Mouse (Mus musculus) neural tube, embryonic 12.5 days (tissue): Measurements from ENCODE around the gene Hhipl1. TPM values are rescaled to one million over a fixed set of nuclear protein-coding genes. Genes with fewer than 3 reads are reported as not detected.

Experiments
- ATAC-seq: fragments of 200-750 bp; cut with Nextera tagmentation; 2 replicates; pipeline ENCODE4 v1.8.0; 2017; ENCODE audit warnings: low read depth, mild to moderate bottlenecking, moderate TSS enrichment, moderate library complexity; ENCODE audit not compliant: low FRiP score
- H3K27ac ChIP-seq: fragments of 300-500 bp; sonication (generic); 2 replicates; pipeline ENCODE4 v1.5.1; 2016
- H3K27me3 ChIP-seq: fragments of 300-500 bp; sonication (generic); replicated peaks from 2 replicates; pipeline ENCODE4 v1.6.1; 2016; ENCODE audit warnings: mild to moderate bottlenecking
- H3K36me3 ChIP-seq: fragments of 300-500 bp; sonication (generic); 2 replicates; pipeline ENCODE4 v1.6.1; 2016; ENCODE audit warnings: mild to moderate bottlenecking
- H3K4me1 ChIP-seq: fragments of 300-500 bp; sonication (generic); 2 replicates; pipeline ENCODE4 v1.6.1; 2016
- H3K4me2 ChIP-seq: fragments of 300-500 bp; sonication (generic); replicated peaks from 2 replicates; pipeline ENCODE4 v1.6.1; 2016; ENCODE audit warnings: mild to moderate bottlenecking
- H3K4me3 ChIP-seq: fragments of 300-500 bp; sonication (generic); 2 replicates; pipeline ENCODE4 v1.5.1; 2016
- H3K9ac ChIP-seq: fragments of 300-500 bp; sonication (generic); 2 replicates; pipeline ENCODE4 v1.6.1; 2016; ENCODE audit warnings: mild to moderate bottlenecking
- H3K9me3 ChIP-seq: fragments of 300-500 bp; sonication (generic); 2 replicates; pipeline ENCODE4 v1.6.1; 2016; ENCODE audit warnings: mild to moderate bottlenecking
- WGBS: fragments of 180-500 bp; shearing (Covaris S2); methylation state at CpG from one replicate; pipeline ENCODE4 v1.1.7; 2016; 5-methylcytosine and 5-hydroxymethylcytosine counted together
- polyA plus RNA-seq: library from polyadenylated mRNA; unstranded; fragments of >200 nt; fragmentation: Nextera tagmentation; extraction: Ambion mirVana; gene quantifications from 2 replicates; pipeline ENCODE4 v1.2.1, GENCODE M21; 2016

Hhipl1 gene
- polyA plus RNA-seq, 1 experiment from 2014 or later: 2.3 TPM

- H3K9me3 ChIP-seq: no peaks in the 10 kb centered on the region
- no peak for ATAC-seq
- no peak overlapping the region for H3K27ac ChIP-seq
- H3K4me3 ChIP-seq: no peak overlapping the region
- H3K36me3 ChIP-seq: no peaks in the 10 kb centered on the region
- no peak overlapping the region for H3K9ac ChIP-seq
- 79% methylated on average over 17 of the region's 17 CpGs for WGBS
- H3K4me1 ChIP-seq: peaks cover 24% of the 10 kb centered on the region
- H3K4me2 ChIP-seq: no peak overlapping the region
- H3K27me3 ChIP-seq: no peaks in the 10 kb centered on the region
Measured at GRCm38 (mm10) chr12:108372241-108372640, 66.2 kb downstream of the Hhipl1 start.

- 26% methylated on average over 9 of the region's 9 CpGs for WGBS
- ATAC-seq: no peak
- no peaks in the 10 kb centered on the region for H3K36me3 ChIP-seq
- H3K27ac ChIP-seq: no peak overlapping the region
- H3K4me1 ChIP-seq: peaks cover 24% of the 10 kb centered on the region
- H3K9me3 ChIP-seq: no peaks in the 10 kb centered on the region
- H3K27me3 ChIP-seq: no peaks in the 10 kb centered on the region
- no peak overlapping the region for H3K9ac ChIP-seq
- H3K4me2 ChIP-seq: no peak overlapping the region
- no peak overlapping the region for H3K4me3 ChIP-seq
Measured at GRCm38 (mm10) chr12:108373611-108374010, 67.5 kb downstream of the Hhipl1 start.

DNA sequence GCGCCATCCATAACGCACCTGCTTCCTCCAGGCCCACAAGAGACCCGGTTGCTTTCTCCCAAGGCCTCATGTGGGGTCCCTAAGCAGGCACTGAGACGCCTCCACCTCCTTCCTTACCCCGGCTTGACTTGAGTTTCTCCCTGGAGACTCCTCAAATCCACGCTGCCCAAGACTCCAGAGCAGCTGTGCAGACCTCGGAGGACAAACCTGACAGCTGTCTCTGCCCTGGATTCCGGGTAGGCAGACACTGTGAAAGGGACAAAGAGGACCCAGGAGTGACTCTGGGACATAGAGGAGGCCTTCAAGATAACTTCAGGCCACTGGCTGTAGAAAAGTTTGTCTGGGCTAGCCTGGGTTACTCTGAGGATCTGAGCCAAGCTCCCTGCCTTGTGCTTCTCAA lies 68.6 kb downstream of the Hhipl1 start:
- Histone ChIP-seq H3K4me2 (no peak overlapping the region), H3K9ac (no peak overlapping the region), H3K4me1 (peaks cover 24% of the 10 kb centered on the region), H3K9me3 (no peaks in the 10 kb centered on the region), H3K4me3 (no peak overlapping the region), H3K27me3 (no peaks in the 10 kb centered on the region), H3K27ac (no peak overlapping the region), H3K36me3 (no peaks in the 10 kb centered on the region)
- no peak for ATAC-seq
- 76% methylated on average over 8 of the region's 8 CpGs for WGBS

DNA sequence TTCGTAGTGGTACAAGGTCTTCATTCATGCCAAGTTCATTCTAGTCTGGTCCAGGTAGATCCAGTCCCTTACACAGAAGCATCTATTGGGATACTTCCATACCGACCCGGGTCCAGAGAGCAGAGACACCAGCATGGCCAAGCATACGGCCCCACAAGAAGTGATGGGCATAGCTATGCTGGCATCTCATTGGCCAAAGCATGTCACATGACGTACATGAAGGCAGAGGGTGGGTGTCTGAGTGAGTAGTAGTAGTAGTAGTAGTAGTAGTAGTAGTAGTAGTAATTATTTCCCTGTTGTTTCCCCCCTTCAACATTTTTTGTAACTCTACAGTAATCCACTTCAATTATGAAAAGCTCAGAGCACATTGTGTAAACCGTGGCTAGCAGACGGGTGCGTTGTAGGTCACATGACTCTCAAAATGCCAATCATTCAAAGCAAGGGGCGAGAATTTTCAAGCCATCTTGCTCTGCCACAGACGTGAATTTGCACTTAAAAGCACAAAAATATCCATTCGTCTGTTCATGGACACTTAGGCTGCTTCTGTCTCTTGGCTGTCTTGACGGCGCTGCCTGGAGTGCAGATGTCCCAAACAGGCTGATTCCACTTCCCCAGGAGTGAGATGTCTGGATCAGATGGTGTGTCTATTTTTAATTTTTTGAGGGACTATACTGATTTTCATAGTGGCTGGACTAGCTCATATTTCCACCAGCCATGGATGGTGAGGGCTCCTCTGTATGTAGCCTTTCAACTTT lies 72.5 kb downstream of the Hhipl1 start:
- Histone ChIP-seq H3K4me2 (no peak overlapping the region), H3K4me3 (no peak overlapping the region), H3K27ac (no peak overlapping the region), H3K27me3 (no peaks in the 10 kb centered on the region), H3K36me3 (no peaks in the 10 kb centered on the region), H3K4me1 (peaks cover 6% of the 10 kb centered on the region; the same call in 1 of the 2 replicates), H3K9me3 (no peaks in the 10 kb centered on the region), H3K9ac (no peak overlapping the region)
- no peak for ATAC-seq
- 89% methylated on average over 13 of the region's 13 CpGs for WGBS

Other genes with a start within 250 kb of the Hhipl1 start
- gene Setd3, start 127.0 kb upstream of the Hhipl1 start, polyA plus RNA-seq: 104 and 114 TPM in 2 replicates
- 3.2 and 3.8 TPM in 2 replicates for gene Ccnk, start 126.7 kb upstream of the Hhipl1 start, polyA plus RNA-seq
- 14.5 and 20.4 TPM in 2 replicates for gene Ccdc85c, start 30.8 kb upstream of the Hhipl1 start, polyA plus RNA-seq
- 12.7 and 19.0 TPM in 2 replicates for gene Cyp46a1, start 28.1 kb downstream of the Hhipl1 start, polyA plus RNA-seq
- gene Eml1, start 64.7 kb downstream of the Hhipl1 start, polyA plus RNA-seq: 108 and 122 TPM in 2 replicates
- 151 and 156 TPM in 2 replicates for gene Evl, start 248.4 kb downstream of the Hhipl1 start, polyA plus RNA-seq